Mouse (Mus musculus) neural tube, embryonic 13.5 days (tissue): Measurements from ENCODE around the gene Srsf9. TPM values are rescaled to one million over a fixed set of nuclear protein-coding genes. Genes with fewer than 3 reads are reported as not detected.

ENCODE experiments used
- ATAC-seq: fragments of 200-750 bp; cut with Nextera tagmentation; 2 replicates; pipeline ENCODE4 v1.8.0; 2017; ENCODE audit warnings: low read depth, mild to moderate bottlenecking, moderate TSS enrichment, moderate library complexity
- H3K27ac ChIP-seq: fragments of 300-500 bp; sonication (generic); replicated peaks from 2 replicates; pipeline ENCODE4 v1.5.1; 2015; ENCODE audit warnings: moderate library complexity, mild to moderate bottlenecking, inconsistent platforms
- H3K27me3 ChIP-seq: fragments of 300-500 bp; sonication (generic); 2 replicates; pipeline ENCODE4 v1.6.1; 2015; ENCODE audit warnings: mild to moderate bottlenecking, inconsistent platforms
- H3K36me3 ChIP-seq: fragments of 300-500 bp; sonication (generic); 2 replicates; pipeline ENCODE4 v1.6.1; 2015; ENCODE audit warnings: mild to moderate bottlenecking, inconsistent platforms
- H3K4me1 ChIP-seq: fragments of 300-500 bp; sonication (generic); replicated peaks from 2 replicates; pipeline ENCODE4 v1.6.1; 2015; ENCODE audit warnings: inconsistent platforms
- H3K4me2 ChIP-seq: fragments of 300-500 bp; sonication (generic); 2 replicates; pipeline ENCODE4 v1.6.1; 2015; ENCODE audit warnings: inconsistent platforms, mild to moderate bottlenecking, moderate library complexity
- H3K4me3 ChIP-seq: fragments of 300-500 bp; sonication (generic); 2 replicates; pipeline ENCODE4 v1.5.1; 2015; ENCODE audit warnings: mild to moderate bottlenecking, inconsistent platforms
- H3K9ac ChIP-seq: fragments of 300-500 bp; sonication (generic); 2 replicates; pipeline ENCODE4 v1.6.1; 2015; ENCODE audit warnings: moderate library complexity, mild to moderate bottlenecking, inconsistent platforms
- H3K9me3 ChIP-seq: fragments of 300-500 bp; sonication (generic); 2 replicates; pipeline ENCODE4 v1.6.1; 2016; ENCODE audit warnings: inconsistent platforms
- WGBS: fragments of 180-500 bp; shearing (Covaris S2); methylation state at CpG from one replicate; pipeline ENCODE4 v1.1.7; 2015; 5-methylcytosine and 5-hydroxymethylcytosine counted together
- polyA plus RNA-seq: library from polyadenylated mRNA; unstranded; fragments of >200 nt; fragmentation: Nextera tagmentation; extraction: Ambion mirVana; gene quantifications from 2 replicates; pipeline ENCODE4 v1.2.1, GENCODE M21; 2015

The Srsf9 gene
- 170 and 220 TPM in 2 replicates for polyA plus RNA-seq

DNA sequence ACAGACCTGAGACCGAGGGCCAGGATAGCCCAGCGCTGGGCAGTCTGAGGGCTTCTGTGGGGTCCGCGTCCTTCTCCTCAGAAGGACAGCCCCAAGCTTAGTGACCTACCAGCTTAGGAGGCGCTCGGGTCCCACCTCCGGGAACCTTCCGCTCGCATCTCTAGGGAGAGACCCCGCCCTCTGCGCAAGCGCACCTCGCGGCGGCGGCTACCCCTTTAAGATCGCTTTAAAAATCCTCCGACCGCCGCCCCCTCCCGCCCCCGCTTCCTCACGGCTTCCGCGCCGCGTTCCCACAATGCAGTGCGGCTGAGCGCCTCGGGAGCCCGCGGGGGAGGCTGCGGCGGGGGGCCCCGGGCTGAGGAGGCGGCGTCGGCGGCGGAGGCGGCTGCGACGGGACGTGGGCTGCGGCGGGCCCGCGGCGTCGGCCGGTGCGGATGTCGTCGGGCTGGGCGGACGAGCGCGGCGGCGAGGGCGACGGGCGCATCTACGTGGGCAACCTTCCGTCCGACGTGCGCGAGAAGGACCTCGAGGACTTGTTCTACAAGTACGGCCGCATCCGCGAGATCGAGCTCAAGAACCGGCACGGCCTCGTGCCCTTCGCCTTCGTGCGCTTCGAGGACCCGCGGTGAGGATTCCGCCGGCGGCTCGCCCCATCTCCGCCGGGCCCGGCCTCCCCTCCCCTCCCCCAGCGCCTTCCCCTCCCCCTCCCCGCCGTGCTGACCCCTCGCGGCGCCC is at the start of gene Srsf9:
Srsf9 (plus strand) TSS at position 303 of the 735 bp plus-strand sequence.
- ATAC-seq, result peak; percentile 91
- under 1% methylated on average over 72 of the region's 97 CpGs for WGBS
- H3K4me3 ChIP-seq, result peak within 1 kb of the TSS; percentile 96
- peak within 1 kb of the TSS; percentile 86 for H3K4me2 ChIP-seq
- H3K27ac ChIP-seq, result peak within 1 kb of the TSS; percentile 92
- H3K9me3 ChIP-seq, result no peaks in the 10 kb centered on the region
- H3K9ac ChIP-seq, result peak within 1 kb of the TSS; percentile 96
- peaks cover 31% of the 10 kb centered on the region for H3K4me1 ChIP-seq
- H3K27me3 ChIP-seq, result no peaks in the 10 kb centered on the region
- peaks cover 22% of the 10 kb centered on the region for H3K36me3 ChIP-seq

DNA sequence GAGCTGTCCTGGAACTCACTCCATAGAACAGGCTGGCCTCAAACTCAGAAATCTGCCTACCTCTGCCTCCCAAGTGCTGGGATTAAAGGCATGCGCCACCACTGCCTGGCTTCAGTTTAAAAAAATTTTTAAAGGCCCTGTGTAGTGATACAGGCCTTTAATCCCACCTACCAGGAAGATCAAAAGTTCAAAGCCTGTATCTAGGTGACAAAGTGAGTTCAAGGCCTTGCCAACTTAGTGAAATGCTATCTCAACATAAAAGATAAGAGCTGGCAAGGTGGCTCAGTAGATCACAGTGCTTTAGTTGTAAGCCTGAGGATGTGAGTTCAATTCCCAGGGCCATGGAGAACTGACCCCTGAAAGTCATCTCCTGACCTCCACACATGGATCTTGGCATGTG is 48.9 kb upstream of the Srsf9 start:
- 91% methylated on average over 1 of the region's 1 CpGs for WGBS
- no peaks in the 10 kb centered on the region for H3K27me3 ChIP-seq
- no peak overlapping the region for H3K4me3 ChIP-seq

DNA sequence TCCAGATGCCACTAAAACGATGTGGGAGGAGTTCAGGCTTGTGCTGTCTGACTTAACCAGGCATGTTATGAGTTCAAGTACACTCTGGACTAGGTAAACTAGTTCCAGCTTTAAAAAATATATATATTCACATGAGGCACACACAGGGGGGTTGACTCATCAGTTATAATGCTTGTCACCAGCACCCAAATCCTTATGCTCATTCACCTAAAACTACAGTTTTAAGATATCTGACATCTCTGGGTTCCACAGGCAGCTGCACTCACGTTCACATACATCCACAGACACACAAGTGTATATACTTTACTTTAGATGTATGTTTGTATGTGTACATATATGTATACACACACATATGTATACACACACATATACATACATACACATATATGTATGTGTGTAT is 48.2 kb upstream of the Srsf9 start:
- no peak overlapping the region for H3K4me2 ChIP-seq
- peaks cover 9% of the 10 kb centered on the region for H3K36me3 ChIP-seq
- no peaks in the 10 kb centered on the region for H3K27me3 ChIP-seq
- no peaks in the 10 kb centered on the region for H3K9me3 ChIP-seq
- no peak overlapping the region for H3K9ac ChIP-seq
- ATAC-seq, result no peak
- 61% methylated on average over 2 of the region's 2 CpGs for WGBS
- H3K27ac ChIP-seq, result no peak overlapping the region
- H3K4me1 ChIP-seq, result peaks cover 7% of the 10 kb centered on the region
- no peak overlapping the region for H3K4me3 ChIP-seq

More for the DNA sequence above, 48.9 kb upstream of the Srsf9 start:
- Histone ChIP-seq H3K4me2 (no peak overlapping the region), H3K27ac (no peak overlapping the region), H3K9ac (no peak overlapping the region), H3K4me1 (peaks cover 13% of the 10 kb centered on the region), H3K36me3 (peaks cover 1% of the 10 kb centered on the region; the same call in 1 of the 2 replicates), H3K9me3 (no peaks in the 10 kb centered on the region)
- no peak for ATAC-seq

DNA sequence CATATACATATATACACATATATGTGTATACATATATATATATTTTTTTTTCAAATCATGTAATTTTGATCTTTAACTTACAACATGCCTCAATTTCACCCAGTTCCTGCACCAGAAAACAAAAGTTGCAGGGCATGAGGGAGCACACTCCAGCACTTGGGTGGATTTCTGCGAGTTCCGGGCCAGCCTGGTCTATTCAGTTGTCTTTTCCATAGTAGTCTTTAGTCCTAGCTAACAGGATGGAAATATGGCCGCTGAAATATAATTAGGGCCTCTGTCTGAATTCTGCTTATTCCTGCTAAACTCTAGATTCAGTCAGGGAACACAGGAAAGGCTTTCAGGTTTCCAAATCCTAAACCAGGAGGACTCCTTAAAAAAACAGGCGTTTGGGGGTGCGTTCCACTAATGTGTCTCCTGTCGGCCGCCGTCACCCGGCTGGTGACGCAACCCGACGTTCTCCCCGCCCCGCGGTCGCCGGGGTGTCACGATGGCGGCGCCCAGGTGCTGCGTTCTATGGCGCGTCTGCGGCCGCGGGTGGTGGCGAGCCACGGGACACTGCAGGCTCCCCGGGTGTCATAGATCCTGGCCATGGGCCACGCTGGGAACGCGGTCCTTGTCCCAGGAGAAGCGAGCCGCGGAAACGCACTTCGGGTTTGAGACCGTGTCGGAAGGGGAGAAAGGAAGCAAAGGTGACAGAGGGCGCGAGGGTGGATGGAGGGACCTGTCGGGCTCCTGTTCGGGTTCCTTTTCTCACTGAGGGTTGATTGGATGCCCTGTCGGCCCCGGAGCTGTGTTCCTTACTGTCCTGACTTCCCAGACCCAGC is 47.5 kb upstream of the Srsf9 start, which contains the start of gene Coq5:
Coq5 (plus strand) TSS at position 441 of the 824 bp plus-strand sequence.
- H3K4me1 ChIP-seq, result peaks cover 7% of the 10 kb centered on the region
- WGBS, result 4% methylated on average over 36 of the region's 45 CpGs
- H3K36me3 ChIP-seq, result peaks cover 15% of the 10 kb centered on the region
- H3K4me3 ChIP-seq, result peak within 1 kb of the TSS; percentile 84
- peak within 1 kb of the TSS; percentile 87 for H3K9ac ChIP-seq
- peak within 1 kb of the TSS; percentile 70; the same call in 1 of the 2 replicates for H3K27ac ChIP-seq
- H3K27me3 ChIP-seq, result no peaks in the 10 kb centered on the region
- peak; percentile 86 for ATAC-seq
- H3K4me2 ChIP-seq, result peak within 1 kb of the TSS; percentile 77
- H3K9me3 ChIP-seq, result no peaks in the 10 kb centered on the region

DNA sequence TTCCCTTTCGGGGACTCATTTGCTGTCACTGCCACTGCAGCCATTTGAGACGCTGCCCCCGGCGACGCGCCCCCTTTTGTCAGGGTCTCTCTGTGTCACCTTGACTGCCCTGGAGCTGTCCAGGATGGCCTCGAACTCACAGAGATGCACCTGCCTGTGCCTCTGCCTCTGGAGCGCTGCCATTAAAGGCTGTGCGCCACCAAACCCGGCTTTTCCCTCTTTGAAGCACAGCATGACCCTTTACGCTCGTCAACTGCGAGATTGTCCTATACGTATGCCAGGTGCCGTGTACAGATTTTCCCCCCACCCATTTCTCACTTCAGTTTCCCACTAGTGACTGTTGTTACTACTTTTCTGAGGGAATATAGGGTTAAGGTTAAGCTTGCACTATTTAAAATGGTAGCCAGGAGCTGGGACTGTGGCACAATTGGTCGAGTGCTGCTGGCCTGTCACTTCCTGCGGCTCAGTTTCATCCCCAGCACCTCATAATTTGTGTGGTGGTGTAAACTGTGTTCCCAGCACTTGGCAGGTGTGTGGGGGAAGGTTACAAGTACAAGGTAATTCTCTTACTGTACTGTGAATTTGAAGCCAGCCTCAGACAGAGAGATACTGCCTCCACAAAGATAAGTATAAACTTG is 46.8 kb upstream of the Srsf9 start:
- 8% methylated on average over 17 of the region's 17 CpGs for WGBS
- H3K9ac ChIP-seq, result peak overlapping the region; percentile 87
- H3K4me1 ChIP-seq, result peaks cover 7% of the 10 kb centered on the region
- H3K9me3 ChIP-seq, result no peaks in the 10 kb centered on the region
- no peaks in the 10 kb centered on the region for H3K27me3 ChIP-seq
- peaks cover 21% of the 10 kb centered on the region for H3K36me3 ChIP-seq
- peak overlapping the region; percentile 70; the same call in 1 of the 2 replicates for H3K27ac ChIP-seq
- H3K4me3 ChIP-seq, result peak overlapping the region; percentile 84
- peak overlapping the region; percentile 77 for H3K4me2 ChIP-seq
- ATAC-seq, result peak; percentile 29; the same call in 1 of the 2 replicates

DNA sequence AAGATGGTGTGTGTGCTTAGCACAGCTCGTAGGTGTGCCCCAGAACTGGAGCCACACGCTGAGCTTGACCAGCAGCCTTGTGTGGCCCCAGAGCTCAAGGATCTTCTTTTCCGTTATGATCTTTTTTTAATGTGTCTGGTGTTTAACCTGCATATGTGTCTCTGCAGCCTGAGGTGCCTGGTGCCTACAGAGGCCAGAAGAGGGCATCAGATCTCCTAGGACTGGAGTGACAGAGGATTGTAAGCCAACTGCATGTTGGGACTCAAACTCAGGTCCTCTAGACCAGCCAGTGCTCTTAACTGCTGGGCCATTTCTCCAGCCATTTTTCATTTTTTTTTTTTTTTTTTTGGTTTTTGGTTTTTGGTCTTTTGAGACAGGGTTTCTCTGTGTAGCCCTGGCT is 42.2 kb upstream of the Srsf9 start:
- Histone ChIP-seq H3K27ac (no peak overlapping the region), H3K9ac (no peak overlapping the region), H3K4me2 (no peak overlapping the region), H3K9me3 (no peaks in the 10 kb centered on the region), H3K4me3 (no peak overlapping the region), H3K27me3 (no peaks in the 10 kb centered on the region), H3K4me1 (peaks cover 7% of the 10 kb centered on the region), H3K36me3 (peaks cover 55% of the 10 kb centered on the region)
- ATAC-seq, result no peak
- 92% methylated on average over 3 of the region's 3 CpGs for WGBS

DNA sequence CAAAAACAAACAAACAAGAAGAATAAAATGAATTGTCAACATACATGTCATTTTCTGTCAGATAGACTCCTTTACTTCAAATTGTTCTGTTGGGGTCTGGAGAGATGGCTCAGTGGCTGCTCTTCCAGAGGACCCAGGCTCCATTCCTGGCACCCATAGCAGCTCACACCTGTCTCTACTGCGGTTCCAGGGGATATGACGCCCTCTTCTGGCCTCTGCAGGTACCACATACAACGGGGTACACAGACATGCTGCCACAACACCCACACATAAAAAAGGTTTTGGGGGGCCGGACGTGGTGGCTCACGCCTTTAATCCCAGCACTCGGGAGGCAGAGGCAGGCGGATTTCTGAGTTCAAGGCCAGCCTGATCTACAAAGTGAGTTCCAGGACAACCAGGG is 32.8 kb upstream of the Srsf9 start:
- Histone ChIP-seq H3K27me3 (no peaks in the 10 kb centered on the region), H3K9me3 (no peaks in the 10 kb centered on the region), H3K4me2 (no peak overlapping the region), H3K4me1 (peaks cover 22% of the 10 kb centered on the region), H3K36me3 (peaks cover 86% of the 10 kb centered on the region), H3K9ac (no peak overlapping the region), H3K27ac (no peak overlapping the region), H3K4me3 (no peak overlapping the region)
- WGBS, result 89% methylated on average over 8 of the region's 8 CpGs
- no peak for ATAC-seq

DNA sequence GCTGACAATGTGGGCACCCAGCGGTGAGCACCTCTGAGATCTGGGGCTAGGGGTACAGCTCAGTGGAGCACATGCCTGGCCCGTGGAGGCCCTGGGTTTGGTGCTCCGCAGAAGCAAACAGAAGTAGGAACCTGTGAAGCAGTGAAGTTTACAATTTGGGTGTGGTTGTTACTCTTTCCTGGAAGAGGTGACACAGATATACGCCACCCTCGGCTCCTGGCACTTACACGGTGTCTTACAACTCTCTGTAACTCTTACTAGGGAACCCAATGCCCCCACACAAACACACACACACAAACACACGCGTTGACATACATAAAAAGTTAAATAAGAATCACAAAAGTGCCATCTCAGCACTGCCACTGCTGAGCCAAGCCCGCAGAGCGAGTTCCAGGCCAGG is 30.6 kb upstream of the Srsf9 start:
- Histone ChIP-seq H3K4me1 (peaks cover 31% of the 10 kb centered on the region), H3K36me3 (peaks cover 67% of the 10 kb centered on the region), H3K4me3 (no peak overlapping the region), H3K9me3 (no peaks in the 10 kb centered on the region), H3K27me3 (no peaks in the 10 kb centered on the region), H3K27ac (no peak overlapping the region), H3K9ac (no peak overlapping the region), H3K4me2 (no peak overlapping the region)
- no peak for ATAC-seq
- WGBS, result 91% methylated on average over 10 of the region's 10 CpGs

DNA sequence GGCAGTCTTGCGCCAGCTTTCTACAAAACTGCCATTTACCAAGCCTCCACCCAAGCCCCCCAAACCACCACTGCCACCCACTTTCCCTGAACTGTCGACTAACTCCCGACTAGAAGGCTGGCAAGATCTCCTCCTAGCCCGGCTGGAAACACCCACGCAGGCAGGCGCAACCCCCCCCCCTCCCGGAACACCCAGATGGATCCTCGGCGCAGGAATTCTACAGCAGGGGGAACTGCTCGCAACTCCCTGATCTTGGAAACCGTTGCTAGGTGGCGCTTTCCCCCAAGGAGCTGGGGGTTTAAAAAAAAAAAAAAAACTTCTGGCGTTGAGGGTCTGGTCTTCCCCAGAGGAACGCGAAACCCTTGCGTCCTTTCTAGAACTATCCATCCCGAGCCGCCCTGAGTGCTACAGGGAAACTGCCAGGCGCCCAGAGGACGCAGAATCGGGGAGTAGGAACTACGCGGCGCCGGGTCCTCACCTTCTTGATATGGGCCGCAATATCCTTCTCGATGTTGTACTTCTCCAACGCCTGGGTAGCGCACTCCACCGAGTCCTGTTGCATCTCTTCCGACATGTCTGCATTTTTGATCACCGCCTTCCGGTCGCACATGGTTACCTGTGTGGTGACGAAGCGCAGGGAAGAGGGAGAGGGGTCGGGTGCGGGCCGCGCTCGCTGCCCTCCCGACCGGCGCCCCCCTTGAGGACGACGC is 26.8 kb upstream of the Srsf9 start:
- no peaks in the 10 kb centered on the region for H3K9me3 ChIP-seq
- H3K27me3 ChIP-seq, result no peaks in the 10 kb centered on the region
- H3K9ac ChIP-seq, result peak overlapping the region; percentile 94
- WGBS, result under 1% methylated on average over 46 of the region's 46 CpGs
- peak overlapping the region; percentile 70 for H3K4me3 ChIP-seq
- peaks cover 39% of the 10 kb centered on the region for H3K4me1 ChIP-seq
- H3K4me2 ChIP-seq, result peak overlapping the region; percentile 77
- ATAC-seq, result peak; percentile 64
- peaks cover 38% of the 10 kb centered on the region for H3K36me3 ChIP-seq
- peak overlapping the region; percentile 96 for H3K27ac ChIP-seq

DNA sequence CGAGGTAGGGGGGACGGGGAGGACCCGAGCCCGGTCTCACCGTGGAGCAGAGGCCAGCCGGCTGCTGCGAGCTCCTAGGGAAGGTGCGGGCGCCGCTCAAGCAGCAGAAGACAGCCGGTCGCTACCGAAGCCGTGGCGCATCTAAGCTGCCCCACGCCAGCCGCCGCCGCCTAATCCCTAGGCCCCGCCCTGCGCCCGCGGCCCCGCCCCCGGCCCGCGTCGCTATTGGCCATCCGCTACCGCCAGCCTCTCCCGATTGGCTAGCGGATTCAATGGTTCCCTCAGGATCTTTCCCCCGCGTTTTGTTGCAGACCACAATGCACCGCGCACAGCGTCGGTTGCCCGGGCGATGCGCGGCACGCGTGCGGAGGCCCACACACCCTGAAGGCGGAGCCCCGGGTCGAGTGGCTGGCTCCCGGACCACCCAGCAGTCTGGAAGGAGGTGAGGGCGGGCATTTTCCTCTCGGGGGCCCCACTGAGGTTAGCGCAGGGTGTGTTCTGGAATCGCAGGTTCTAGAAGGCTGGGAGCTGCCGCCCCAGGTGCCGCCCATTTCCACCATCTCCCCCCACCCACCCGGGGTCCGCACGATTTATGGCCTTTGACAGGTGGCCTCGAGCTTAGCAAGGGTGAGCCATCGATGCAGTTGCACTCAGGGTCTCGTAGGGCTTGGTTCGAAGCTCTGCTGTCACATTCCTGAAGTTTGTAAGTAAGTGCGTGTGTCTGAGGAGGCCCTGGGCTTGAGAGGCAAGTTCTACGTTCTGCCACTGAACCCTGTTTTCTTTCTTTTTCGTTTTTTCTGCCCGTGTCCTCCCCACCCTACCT is 26.0 kb upstream of the Srsf9 start, which contains the start of gene Dynll1:
Dynll1 (minus strand) TSS at position 208 of the 823 bp plus-strand sequence.
- H3K4me2 ChIP-seq, result peak within 1 kb of the TSS; percentile 77
- peaks cover 39% of the 10 kb centered on the region for H3K4me1 ChIP-seq
- peak; percentile 98 for ATAC-seq
- under 1% methylated on average over 66 of the region's 66 CpGs for WGBS
- H3K27ac ChIP-seq, result peak within 1 kb of the TSS; percentile 96
- H3K9me3 ChIP-seq, result no peaks in the 10 kb centered on the region
- H3K36me3 ChIP-seq, result peaks cover 30% of the 10 kb centered on the region
- H3K9ac ChIP-seq, result peak within 1 kb of the TSS; percentile 94
- H3K4me3 ChIP-seq, result peak within 1 kb of the TSS; percentile 70
- H3K27me3 ChIP-seq, result no peaks in the 10 kb centered on the region

DNA sequence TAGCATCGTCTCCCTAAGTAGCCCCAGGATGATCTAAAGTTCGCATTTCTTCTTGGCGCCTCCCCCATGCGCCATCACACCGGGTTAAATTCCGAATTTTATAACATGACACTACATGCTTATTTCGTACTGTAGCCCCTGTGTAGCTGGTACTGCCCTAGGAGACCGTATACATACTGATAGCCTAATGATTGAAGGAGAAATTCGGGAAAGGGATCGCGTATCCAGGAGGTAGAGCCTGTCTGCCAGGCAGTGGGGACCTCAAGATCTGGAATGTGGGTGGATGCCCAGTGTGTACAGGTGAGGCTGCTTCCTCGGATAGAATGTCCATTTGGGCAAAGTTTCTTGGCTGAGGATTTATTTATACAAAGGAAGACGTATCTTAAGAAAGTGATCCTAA is 25.4 kb upstream of the Srsf9 start:
- peaks cover 39% of the 10 kb centered on the region for H3K4me1 ChIP-seq
- no peaks in the 10 kb centered on the region for H3K9me3 ChIP-seq
- no peaks in the 10 kb centered on the region for H3K27me3 ChIP-seq
- H3K4me3 ChIP-seq, result peak overlapping the region; percentile 70
- WGBS, result 34% methylated on average over 13 of the region's 13 CpGs
- peak overlapping the region; percentile 77 for H3K4me2 ChIP-seq
- ATAC-seq, result no peak
- H3K27ac ChIP-seq, result peak overlapping the region; percentile 96
- H3K9ac ChIP-seq, result peak overlapping the region; percentile 69
- H3K36me3 ChIP-seq, result peaks cover 24% of the 10 kb centered on the region
